Mouse (Mus musculus): ENCODE results near the gene Csnka2ip. TPM values are rescaled to one million over a fixed set of nuclear protein-coding genes. Genes with fewer than 3 reads are reported as not detected.

Csnka2ip gene
- not detected in 2 replicates for polyA plus RNA-seq (2012; ENCODE audit: low replicate concordance)

GRCm38 (mm10) chr16:64602308-64602707, at the start of gene Csnka2ip:
Gene Csnka2ip, minus strand, starts transcription at chr16:64602408.

Other genes starting within 250 kb of the Csnka2ip start
- 9.8 and 10.1 TPM in 2 replicates for gene 4930453N24Rik, start 168.8 kb upstream of the Csnka2ip start, polyA plus RNA-seq (2012; ENCODE audit: low replicate concordance)
- gene Zfp654, start 249.2 kb upstream of the Csnka2ip start, polyA plus RNA-seq (2012; ENCODE audit: low replicate concordance) = 0.33 and 0.59 TPM in 2 replicates
- gene Cggbp1, start 249.6 kb upstream of the Csnka2ip start, polyA plus RNA-seq (2012; ENCODE audit: low replicate concordance) = 15.5 and 18.8 TPM in 2 replicates